Mouse (Mus musculus) urinary bladder, adult 2 months (tissue): ENCODE measurements around the gene Fam92b. TPM values are rescaled to one million over a fixed set of nuclear protein-coding genes. Genes with fewer than 3 reads are reported as not detected.

Experiments used
- DNase-seq: peaks from one replicate; pipeline ENCODE4 v3.0.0; 2022; ENCODE audit warnings: low spot score
- polyA plus RNA-seq: library from polyadenylated mRNA; depleted of rRNA; stranded (reverse); fragments of >200 nt; gene quantifications from 2 replicates; pipeline ENCODE4 v1.2.3, GENCODE M21; 2012

The Fam92b gene
- polyA plus RNA-seq, 1 experiment: not detected

GRCm38 (mm10) chr8:120152636-120153035 is 24.6 kb downstream of the Fam92b start:
- DNase-seq: no peak

- DNase-seq: no peak
Measured at GRCm38 (mm10) chr8:120151151-120151550, 26.1 kb downstream of the Fam92b start.

GRCm38 (mm10) chr8:120150028-120150427 is 27.2 kb downstream of the Fam92b start:
- DNase-seq: no peak

DNA sequence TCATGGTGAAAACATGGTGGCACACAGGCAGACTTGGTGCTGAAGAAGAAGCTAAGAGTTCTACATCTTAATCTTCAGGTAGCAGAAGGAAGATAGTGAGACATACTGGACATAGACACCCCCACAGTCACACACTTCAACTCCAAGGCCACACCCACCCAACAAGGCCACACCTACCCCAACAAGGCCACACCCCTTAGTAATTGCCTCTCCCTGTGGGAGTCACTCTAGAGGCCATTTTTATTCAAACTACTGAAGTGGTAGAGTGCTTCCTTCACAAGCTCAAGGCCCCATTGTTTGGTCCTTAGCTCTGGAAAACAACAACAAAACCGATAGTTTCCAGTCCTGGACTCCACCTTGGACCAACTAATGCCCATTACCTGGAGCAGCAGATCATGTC is 31.2 kb downstream of the Fam92b start:
- no peak for DNase-seq

- no peak for DNase-seq
Measured at GRCm38 (mm10) chr8:120144652-120145301, 32.5 kb downstream of the Fam92b start.

GRCm38 (mm10) chr8:120143911-120144651 is 33.2 kb downstream of the Fam92b start:
- no peak for DNase-seq

- DNase-seq: no peak
Measured at GRCm38 (mm10) chr8:120140769-120141168, 36.5 kb downstream of the Fam92b start.

GRCm38 (mm10) chr8:120138958-120139357 is 38.3 kb downstream of the Fam92b start:
- no peak for DNase-seq

GRCm38 (mm10) chr8:120136618-120137017 is 40.6 kb downstream of the Fam92b start:
- DNase-seq: no peak

DNA sequence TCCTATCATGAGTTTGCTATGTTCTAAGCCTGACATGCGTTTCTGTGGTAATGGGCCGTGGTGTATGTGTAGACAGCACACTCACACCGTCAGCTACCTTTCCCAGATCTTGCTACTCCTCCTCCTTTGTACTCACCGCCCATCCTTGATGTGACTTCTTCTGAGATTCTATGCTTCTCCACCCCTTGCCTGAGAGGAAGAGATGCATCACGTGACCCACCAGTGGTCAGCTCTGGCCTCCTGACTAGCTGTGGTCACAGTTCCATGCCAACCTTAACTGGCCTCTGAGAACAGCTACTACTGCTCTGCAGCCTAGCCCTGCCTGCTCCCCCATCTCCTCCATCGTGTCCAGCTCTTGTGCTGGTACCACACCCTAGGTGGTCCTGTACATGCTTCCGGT is 41.6 kb downstream of the Fam92b start:
- DNase-seq: no peak

- no peak for DNase-seq
Measured at GRCm38 (mm10) chr8:120133169-120133568, 44.1 kb downstream of the Fam92b start.

DNA sequence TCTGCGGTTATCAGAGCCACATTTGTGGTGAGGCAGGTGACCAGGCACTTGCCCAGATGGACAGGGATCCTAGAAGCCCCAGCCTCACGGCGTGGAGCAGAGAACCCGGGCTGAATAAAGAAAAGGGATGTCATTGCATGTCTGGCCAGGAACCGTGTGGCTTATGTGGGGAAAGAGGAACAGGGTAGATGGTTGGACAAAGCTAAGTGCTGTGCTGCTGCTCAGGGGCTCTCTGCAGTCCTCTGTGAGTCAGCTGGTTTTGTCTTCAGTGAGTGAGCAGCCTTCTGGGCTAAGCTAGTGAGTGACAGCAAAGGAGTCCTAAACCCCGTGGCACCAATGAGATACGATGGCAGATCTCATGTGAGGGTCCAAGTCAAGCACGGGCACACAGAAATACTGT is 46.1 kb downstream of the Fam92b start:
- DNase-seq: no peak

DNA sequence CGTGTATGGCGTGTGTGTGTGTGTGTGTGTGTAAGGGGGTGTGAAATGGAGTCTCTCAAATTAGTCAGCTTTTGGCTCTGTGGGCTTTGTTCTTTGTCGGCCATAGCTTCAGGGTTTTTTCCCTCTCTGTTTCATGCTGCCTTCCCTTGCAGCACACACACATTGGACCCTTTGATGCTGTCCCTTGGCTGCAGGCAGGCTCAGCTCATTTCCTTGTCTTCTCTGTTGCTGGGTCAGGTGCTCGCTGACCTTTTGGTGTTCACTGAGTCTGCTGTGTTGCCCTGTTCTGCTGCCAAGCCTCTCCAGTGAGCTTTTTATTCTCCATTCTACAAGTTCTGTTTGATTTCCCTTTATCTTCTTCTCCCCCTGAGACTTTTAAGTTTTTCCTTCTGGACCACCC is 47.7 kb downstream of the Fam92b start:
- no peak for DNase-seq

- DNase-seq: no peak
Measured at GRCm38 (mm10) chr8:120126357-120127161, 50.7 kb downstream of the Fam92b start.

- no peak for DNase-seq
Measured at GRCm38 (mm10) chr8:120124836-120125389, 52.4 kb downstream of the Fam92b start.

GRCm38 (mm10) chr8:120124261-120124660 is 53.0 kb downstream of the Fam92b start:
- no peak for DNase-seq

DNA sequence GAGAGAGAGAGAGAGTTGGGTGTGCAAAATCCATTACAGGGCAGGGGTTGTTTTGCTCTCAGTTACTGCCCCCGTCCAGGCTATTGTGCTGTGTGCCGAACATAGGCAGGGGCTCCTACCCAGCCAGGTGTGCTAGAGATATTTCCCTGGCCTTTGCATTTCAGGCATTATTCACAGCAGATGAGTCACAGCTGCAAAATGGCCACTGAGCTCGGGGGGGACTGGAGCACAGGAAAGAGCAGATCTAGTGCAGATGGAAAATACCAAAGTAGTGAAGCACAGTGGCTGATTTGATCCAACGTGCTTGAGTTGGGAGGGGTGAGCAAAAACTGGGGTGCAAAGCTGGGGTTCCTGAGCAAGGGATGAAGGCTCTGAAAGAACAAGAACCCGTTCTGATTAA is 56.3 kb downstream of the Fam92b start:
- DNase-seq: no peak

DNA sequence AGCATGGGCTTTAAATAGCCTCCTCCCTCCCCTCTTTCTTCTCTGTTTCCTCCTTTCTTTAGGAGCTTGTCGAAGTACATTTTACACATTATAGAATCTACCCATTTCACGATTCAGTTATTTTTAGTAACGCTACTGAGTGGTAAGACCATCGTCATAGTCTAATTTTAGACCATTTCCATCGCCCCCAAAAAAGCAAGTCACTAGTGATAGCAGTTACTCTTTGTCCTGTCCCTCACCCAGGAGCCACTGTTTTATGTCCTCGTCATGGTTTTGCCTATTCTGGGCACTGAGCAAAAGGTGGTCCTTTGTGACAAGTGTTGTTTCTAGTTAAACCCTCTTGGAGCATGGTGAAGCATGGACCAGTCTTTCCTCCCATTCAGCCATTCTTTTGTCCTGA is 57.3 kb downstream of the Fam92b start:
- DNase-seq: no peak

DNA sequence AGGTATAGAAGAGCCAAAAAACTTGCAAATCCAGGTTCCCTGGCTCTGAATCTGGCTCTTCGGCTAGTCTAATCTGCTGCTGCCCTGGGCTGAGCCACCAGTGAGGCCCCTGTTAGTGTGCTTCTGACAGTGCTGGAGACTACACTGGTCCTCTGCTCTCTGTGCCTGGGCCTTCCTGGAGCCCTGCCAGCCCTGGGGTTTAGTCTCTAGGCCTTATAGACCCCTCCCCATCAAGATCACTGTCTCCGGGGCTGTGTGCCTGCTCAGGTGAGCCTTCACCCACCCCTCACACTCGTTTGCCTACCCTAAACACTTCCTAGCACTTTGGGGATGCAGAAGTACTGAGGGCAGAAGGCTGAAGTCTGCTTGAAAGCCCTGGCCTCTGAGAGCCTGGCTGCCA is 57.8 kb downstream of the Fam92b start:
- no peak for DNase-seq

- DNase-seq: no peak
Measured at GRCm38 (mm10) chr8:120118847-120119246, 58.4 kb downstream of the Fam92b start.

DNA sequence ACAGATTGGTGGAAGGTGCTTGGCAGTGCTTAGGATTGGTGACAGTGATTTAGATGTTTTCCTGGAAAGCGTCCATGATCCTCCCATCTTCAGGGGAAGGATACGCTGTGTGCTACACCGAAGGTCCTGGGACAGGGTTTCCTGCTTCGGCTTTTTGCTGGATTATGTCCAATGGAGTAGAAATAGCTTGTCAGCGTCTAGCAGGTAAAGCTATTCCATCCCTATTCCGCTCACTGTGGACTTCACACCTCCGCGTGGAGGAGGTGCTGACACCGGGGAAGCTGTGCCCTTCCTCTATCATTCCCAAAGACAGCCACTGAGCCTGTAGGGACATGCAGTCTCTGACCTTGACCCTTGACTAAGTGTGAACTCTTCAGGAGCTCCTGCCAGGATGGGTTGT is 59.1 kb downstream of the Fam92b start:
- no peak for DNase-seq

DNA sequence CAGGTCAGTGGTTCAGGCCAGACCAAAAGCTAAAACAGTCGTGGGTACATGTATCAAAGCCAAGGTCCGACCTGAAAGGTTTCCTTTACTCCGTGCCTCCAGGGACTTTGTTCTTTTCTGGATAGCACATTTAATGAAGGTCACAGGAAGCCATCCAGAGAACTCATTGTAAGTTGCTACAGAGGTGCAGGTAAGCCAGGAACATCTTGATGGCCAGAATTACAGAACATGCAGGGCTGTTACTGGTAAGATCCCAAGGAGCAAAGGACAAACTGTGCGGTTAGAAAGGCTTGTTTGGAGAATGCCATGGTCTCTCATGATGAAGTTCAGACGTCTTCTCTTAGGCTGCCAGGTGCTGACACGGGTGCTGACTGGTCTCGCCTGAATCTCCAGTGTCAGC is 60.7 kb downstream of the Fam92b start:
- DNase-seq: no peak
